Mouse (Mus musculus): ENCODE data around the gene Arhgef12. TPM values are rescaled to one million over a fixed set of nuclear protein-coding genes. Genes with fewer than 3 reads are reported as not detected.

The Arhgef12 gene
- total RNA-seq, 2 experiments from 2014 or later, result 141 to 157 TPM

- peak; percentile 19 to 25 for DNase-seq (ENCODE audit: extremely low spot score in 1 of 2, low spot score in 1 of 2)
Observed at GRCm38 (mm10) chr9:42943781-42944535, 163.1 kb downstream of the Arhgef12 start, which contains the start of gene Grik4. TSS of gene Grik4 (minus strand) at chr9:42944493.

GRCm38 (mm10) chr9:42943057-42943529, 163.9 kb downstream of the Arhgef12 start:
- peak; percentile 36 to 43 for DNase-seq (ENCODE audit: extremely low spot score in 1 of 2, low spot score in 1 of 2)

GRCm38 (mm10) chr9:42942148-42942547, 164.9 kb downstream of the Arhgef12 start:
- no peak for DNase-seq (ENCODE audit: extremely low spot score in 1 of 2, low spot score in 1 of 2)

- no peak for DNase-seq (ENCODE audit: extremely low spot score in 1 of 2, low spot score in 1 of 2)
Observed at GRCm38 (mm10) chr9:42932146-42932545, 174.9 kb downstream of the Arhgef12 start.

GRCm38 (mm10) chr9:42927498-42927897, 179.5 kb downstream of the Arhgef12 start:
- no peak for DNase-seq (ENCODE audit: extremely low spot score in 1 of 2, low spot score in 1 of 2)

GRCm38 (mm10) chr9:42926564-42926963, 180.5 kb downstream of the Arhgef12 start:
- DNase-seq (ENCODE audit: extremely low spot score in 1 of 2, low spot score in 1 of 2), result no peak

- no peak for DNase-seq (ENCODE audit: extremely low spot score in 1 of 2, low spot score in 1 of 2)
Observed at GRCm38 (mm10) chr9:42921830-42922229, 185.2 kb downstream of the Arhgef12 start.

- no peak for DNase-seq (ENCODE audit: extremely low spot score in 1 of 2, low spot score in 1 of 2)
Observed at GRCm38 (mm10) chr9:42920190-42920589, 186.8 kb downstream of the Arhgef12 start.

GRCm38 (mm10) chr9:42917911-42918310, 189.1 kb downstream of the Arhgef12 start:
- DNase-seq (ENCODE audit: extremely low spot score in 1 of 2, low spot score in 1 of 2), result no peak

Other genes with a start within 250 kb of the Arhgef12 start
- gene Grik4, start 162.7 kb downstream of the Arhgef12 start, total RNA-seq (2021), result 10 to 100 TPM; 57.0 to 60.9 TPM
- gene Tmem136, start 9.3 kb upstream of the Arhgef12 start, total RNA-seq (2021), result 10 to 100 TPM; 17.7 to 21.9 TPM
- gene Pou2f3, start 103.1 kb upstream of the Arhgef12 start, total RNA-seq (2021), result under 1 TPM; 0.12 to 0.28 TPM
- 10 to 100 TPM; 21.9 TPM for gene Oaf, start 132.7 kb upstream of the Arhgef12 start, total RNA-seq (2021)
- gene Trim29, start 203.6 kb upstream of the Arhgef12 start, total RNA-seq (2021), result under 1 TPM; 0.34 to 0.35 TPM